Mouse (Mus musculus): ENCODE results near the gene Otud4.
A peak's percentile ranks its signal among the peaks of the same experiment; 100 is the strongest.
"Not testable (repeated sequence)": the region's sequence is repeated elsewhere in the genome, so short reads cannot be mapped to it uniquely, and the experiment has no call there.

The Otud4 gene

GRCm38 (mm10) chr8:79638001-79638706 is 1.3 kb upstream of the Otud4 start:
- no peak for DNase-seq (ENCODE audit: low read depth, low spot score)

DNA sequence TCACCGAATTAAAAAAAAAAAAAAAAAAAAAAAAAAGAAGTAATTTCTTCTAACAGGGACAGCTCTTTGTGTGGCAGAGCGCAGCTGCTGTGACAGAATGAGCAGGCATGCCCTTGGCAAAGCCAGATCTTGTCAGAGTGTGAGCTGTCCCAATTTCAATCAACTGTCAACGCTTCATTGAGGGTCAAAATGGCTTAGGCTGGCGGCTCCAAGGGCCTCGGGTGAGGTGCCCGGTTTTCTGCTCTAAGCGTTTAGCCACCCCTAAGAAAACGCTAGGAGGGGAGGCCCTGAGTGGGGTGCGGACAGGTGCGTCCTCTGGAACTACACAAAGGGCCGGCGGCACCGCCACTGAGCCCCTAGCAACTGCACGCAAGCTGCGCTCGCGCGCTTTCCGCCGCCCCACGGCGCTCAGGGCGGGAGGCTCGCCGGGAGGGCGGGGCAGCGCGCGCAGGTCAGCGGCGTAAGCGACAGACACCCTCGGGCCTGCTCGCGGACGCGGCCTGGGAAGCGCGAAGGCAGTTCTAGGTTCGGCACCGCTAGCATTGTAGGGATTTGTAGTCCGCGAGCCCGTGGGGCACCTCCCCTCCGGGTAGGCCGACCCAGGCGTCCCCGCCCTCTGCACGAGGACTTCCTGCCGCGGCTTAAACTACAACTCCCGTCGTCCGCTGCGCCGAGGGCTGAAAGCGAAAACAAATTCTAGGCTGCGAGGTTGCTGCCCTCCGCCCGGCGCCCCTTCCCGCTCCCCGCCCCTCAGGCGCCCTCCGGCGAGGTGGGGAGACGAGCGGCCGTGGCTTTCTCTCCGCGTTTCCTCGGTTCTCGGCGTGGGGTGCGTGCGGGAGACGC is 490 bp upstream of the Otud4 start:
- peak; percentile 100 for DNase-seq (ENCODE audit: low read depth, low spot score)

DNA sequence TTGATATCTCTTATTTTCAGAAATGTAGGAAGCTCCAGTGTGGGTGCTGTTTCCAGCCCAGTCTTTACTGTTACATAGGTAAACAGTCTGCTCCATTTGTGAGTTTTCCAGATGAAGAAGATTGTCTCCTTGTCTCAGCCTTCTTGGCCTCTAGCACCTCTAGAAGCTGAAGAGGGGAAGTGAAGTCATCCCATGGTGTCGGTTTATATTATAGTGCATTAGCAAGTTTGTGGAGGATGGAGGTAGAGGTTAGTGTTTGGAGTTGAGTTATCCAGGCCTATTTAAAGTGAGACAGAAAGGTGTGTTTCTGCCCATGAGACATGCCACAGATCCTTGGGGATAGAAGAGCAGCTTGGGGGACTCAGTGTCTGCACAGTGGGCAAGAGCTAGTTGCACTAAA is 1.7 kb downstream of the Otud4 start:
- DNase-seq (ENCODE audit: low read depth, low spot score): no peak

DNA sequence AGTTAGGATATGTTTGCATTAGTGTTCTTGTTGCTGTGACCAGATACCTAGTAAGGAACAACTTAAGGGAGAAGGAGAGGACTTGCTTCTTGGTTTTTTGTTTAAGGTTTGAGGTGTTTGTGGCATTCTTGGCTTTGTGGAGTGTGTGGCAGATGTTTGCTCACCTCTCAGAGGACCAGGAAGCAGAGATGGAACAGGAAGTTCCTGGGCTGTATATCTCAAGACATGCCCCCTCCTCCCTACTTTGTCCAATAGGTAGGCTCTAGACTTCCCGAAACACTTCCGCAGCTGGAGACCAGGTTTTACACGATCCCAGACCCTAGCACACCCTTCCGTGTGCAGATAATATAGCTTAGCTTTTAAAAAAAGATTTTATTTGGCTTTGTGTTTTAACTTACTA is 10.2 kb downstream of the Otud4 start:
- DNase-seq (ENCODE audit: low read depth, low spot score): no peak

GRCm38 (mm10) chr8:79650158-79650814 is 10.9 kb downstream of the Otud4 start:
- peak; percentile 80 for DNase-seq (ENCODE audit: low read depth, low spot score)

- DNase-seq (ENCODE audit: low read depth, low spot score): peak; percentile 56
Measured at GRCm38 (mm10) chr8:79653736-79654135, 14.3 kb downstream of the Otud4 start.

DNA sequence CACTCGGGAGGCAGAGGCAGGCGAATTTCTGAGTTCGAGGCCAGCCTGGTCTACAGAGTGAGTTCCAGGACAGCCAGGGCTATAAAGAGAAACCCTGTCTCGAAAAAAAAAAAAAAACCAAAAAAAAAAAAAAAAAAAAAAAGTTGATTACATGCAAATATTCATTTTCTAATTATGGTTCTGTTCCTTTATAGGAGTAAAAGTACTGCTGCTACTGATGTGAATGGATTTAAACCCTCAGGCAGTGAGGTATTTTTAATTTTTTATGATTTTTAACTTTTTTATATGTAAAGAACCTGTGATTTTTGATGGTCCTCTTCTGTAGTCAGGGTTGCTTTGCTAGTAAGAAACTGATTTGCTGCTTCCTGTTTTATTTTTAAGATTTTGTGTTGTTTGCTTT is 19.3 kb downstream of the Otud4 start:
- DNase-seq (ENCODE audit: low read depth, low spot score): not testable (repeated sequence)

- no peak for DNase-seq (ENCODE audit: low read depth, low spot score)
Measured at GRCm38 (mm10) chr8:79676461-79676860, 37.0 kb downstream of the Otud4 start.

DNA sequence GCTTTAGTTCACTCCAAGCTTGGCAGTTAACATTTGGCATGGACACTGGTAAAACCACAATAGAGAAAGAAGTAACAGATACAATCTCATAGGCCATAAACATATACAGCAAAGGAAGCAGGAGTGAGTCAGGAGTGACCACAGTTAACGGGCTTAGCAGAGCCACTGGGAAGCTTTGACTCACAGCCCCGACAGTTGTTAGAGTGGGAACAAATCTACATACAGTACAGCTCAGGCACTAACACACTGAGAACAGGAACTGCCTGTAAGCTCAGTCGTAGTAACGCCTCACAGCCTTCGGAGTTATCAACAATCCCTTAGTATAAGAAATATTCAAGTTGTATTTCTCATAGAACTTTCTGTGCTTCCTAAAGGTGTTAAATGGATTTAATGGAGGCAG is 39.6 kb downstream of the Otud4 start:
- DNase-seq (ENCODE audit: low read depth, low spot score): no peak

DNA sequence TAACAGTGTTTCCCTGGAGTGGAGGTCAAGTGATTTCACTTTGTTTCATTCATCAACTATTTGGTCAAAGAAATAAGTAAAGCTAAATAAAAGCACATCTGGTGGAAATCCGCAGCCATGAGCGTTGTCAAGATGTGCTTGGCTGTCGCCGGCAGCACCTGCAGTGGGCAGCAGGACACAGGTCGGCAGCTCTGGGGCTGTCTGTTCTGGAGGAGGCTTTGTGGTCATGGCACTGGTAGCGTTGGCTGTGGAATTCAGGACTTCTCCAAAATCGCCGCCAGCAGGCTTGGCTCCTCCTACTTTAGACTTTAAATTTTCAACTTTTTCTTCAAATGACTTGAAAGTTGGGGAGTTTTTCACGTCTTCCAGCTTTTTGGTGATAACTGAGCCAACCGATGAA is 40.7 kb downstream of the Otud4 start:
- not testable (repeated sequence) for DNase-seq (ENCODE audit: low read depth, low spot score)

DNA sequence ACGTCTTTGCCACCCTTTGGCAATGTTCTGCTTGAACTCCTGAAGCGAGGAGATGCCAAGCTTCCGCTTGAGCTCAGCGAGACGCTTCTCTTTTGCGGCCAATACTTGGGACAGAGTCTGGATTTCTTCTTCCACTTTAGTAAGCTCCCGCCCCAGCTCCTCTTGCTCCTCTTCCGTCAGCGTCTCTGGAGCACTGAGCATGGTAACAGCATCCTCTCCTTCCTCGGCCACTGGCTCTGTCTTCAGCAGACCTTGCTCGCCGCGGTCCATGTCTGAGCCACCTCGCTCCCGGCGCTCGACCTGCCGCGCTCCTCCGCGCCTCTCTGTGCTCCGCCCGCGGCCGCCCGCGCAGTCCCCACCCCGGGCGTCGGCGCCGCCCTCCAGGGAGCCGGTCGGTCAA is 41.1 kb downstream of the Otud4 start:
- peak; percentile 32 for DNase-seq (ENCODE audit: low read depth, low spot score)

GRCm38 (mm10) chr8:79680965-79681364 is 41.5 kb downstream of the Otud4 start:
- no peak for DNase-seq (ENCODE audit: low read depth, low spot score)

DNA sequence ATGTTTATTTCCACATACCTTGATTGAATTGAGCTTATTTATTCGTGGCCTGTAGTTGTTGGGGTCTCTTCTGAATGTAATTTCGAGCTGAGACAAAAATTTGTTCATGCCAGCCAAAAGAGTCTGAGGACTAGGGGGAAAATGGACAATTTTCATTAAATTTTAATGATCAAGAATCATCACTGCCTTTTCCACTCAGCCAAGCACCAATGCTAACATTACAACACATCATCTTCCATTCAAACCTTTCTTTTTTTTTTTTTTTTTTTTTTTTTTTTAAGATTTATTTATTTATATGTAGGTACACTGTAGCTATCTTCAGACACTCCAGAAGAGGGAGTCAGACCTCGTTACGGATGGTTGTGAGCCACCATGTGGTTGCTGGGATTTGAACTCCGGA is 46.5 kb downstream of the Otud4 start:
- DNase-seq (ENCODE audit: low read depth, low spot score): not testable (repeated sequence)

DNA sequence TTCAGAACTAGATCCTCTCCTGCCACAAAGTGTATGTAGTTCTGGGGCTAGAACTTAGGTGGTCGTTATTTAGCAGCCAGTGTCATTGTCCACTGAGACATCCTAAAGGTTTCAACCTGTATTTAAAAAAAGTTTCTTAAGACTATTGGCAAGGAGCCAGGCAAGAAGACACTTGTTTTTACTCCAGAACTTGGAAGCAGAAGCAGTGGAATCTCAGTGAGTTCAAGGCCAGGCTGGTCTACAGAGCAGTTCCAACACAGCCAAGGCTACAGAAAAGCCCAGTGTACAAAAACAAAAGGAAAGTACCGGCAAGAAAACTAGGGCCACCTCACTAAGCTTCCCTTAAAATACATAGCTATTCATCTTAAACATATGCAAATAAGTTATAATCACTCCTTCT is 53.1 kb downstream of the Otud4 start:
- DNase-seq (ENCODE audit: low read depth, low spot score): no peak

DNA sequence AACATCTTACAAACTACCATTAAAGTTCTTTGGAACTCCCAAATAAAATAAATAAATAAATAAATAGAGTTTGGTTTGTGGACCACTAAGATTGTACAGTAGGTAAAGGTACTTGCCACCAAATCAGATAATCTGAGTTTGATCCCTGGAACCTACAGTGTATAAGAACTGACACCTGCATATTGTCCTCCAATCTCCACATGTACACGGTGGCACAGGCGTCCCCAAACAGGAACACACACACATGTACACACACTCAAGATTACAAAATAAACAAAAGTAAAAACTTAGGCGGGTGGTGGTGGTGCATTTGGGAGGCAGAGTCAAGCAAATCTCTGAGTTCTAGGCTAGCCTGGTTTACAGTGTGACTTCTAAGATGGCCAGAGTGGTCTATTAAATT is 67.3 kb downstream of the Otud4 start:
- no peak for DNase-seq (ENCODE audit: low read depth, low spot score)

- DNase-seq (ENCODE audit: low read depth, low spot score): peak; percentile 100
Measured at GRCm38 (mm10) chr8:79711064-79711961, 71.9 kb downstream of the Otud4 start, which contains the start of the genes Abce1 and Anapc10. Abce1 (minus strand) TSS chr8:79711740. Anapc10 (plus strand) TSS chr8:79711820.

DNA sequence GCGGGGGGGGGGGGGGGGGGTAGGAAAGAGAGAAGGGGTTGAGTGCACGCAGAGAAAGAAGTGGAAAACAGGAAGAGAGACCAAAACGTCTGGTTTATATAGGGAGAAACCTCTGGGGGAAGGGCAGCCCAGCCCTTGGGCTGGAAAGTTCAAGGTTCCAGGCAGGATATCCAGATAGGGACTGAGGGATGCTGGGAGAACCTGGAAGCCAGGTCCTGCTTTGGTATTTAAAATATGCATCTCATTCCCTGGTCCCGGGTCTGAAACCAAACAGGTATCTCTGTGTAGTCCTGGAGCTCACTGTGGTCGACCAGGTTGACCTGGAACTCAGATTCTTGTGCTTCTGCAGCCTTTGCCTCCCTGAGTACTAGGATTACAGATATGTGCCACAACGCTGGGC is 73.3 kb downstream of the Otud4 start:
- DNase-seq (ENCODE audit: low read depth, low spot score): peak; percentile 57

DNA sequence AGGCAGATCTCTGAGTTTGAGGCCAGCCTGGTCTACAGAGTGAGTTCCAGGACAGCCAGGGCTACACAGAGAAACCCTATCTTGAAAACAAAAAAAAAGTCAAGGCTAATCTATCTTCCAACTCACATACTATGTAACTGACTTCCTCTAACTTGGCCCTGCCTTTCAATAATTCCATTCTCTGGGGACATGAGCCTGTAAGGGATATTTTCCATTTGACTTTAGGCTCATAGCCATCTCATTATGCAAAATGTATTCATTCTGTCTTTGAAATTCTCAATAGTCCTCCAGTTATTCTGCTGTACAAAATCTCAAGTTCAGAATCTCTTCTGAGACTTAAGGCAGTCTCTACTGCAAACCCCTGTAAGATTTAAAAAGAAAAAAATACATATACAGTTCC is 82.1 kb downstream of the Otud4 start:
- no peak for DNase-seq (ENCODE audit: low read depth, low spot score)

- no peak for DNase-seq (ENCODE audit: low read depth, low spot score)
Measured at GRCm38 (mm10) chr8:79723308-79723707, 83.9 kb downstream of the Otud4 start.

DNA sequence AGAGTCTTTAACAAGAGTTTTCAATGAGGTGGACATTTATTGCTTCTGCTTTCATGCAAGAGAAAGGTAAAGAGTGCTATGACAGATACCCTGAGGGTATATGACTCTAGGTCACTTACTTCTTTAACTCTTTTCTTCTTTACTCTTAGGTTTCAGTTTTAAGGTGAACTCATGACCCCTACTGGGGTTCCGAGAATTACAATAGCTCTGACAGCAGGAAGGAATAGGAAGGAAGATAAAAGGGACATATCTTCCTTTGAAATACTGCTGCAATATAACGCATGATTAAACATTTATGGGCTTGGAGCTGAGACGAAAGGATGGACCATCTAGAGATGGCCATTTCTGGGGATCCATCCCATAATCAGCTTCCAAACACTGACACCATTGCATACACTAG is 85.2 kb downstream of the Otud4 start:
- no peak for DNase-seq (ENCODE audit: low read depth, low spot score)

Data from ES-CJ7 (cell line).